Mouse (Mus musculus): ENCODE measurements around the gene Olfr193. TPM values are rescaled to one million over a fixed set of nuclear protein-coding genes. Genes with fewer than 3 reads are reported as not detected.
"Not testable (repeated sequence)": the region's sequence is repeated elsewhere in the genome, so short reads cannot be mapped to it uniquely, and the experiment has no call there.

Gene Olfr193
- not detected in 2 replicates for polyA plus RNA-seq (2016; fragmentation: Nextera tagmentation; extraction: Ambion mirVana)

DNA sequence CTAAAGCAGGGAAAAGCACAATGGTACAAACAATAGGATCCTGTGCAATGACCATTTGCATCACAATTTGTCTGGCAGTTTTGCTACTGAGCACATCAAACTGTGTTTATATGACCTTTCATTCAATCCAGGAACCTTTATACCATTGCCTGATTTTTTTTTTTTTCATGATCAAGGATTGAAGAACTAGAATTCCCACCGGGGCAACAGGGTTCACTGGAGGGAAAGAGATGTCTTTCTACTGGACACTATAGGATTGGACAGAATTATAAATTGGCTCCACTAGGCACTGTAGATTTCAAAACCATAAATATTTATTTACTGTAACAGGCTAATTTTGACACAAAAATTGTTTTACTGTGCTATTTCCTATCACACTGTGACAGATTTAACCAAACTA is at the start of gene Olfr193:
Gene Olfr193, minus strand, starts transcription at position 101 of the 400 bp plus-strand sequence.
- H3K4me3 ChIP-seq, result no peak within 1 kb of the TSS
- 89% methylated on average over 1 of the region's 1 CpGs for WGBS
- no peaks in the 10 kb centered on the region for H3K36me3 ChIP-seq
- H3K27ac ChIP-seq (replicated peaks), result no peak within 1 kb of the TSS
- no peaks in the 10 kb centered on the region for H3K4me1 ChIP-seq
- H3K9me3 ChIP-seq (replicated peaks), result no peaks in the 10 kb centered on the region
- no peak for DNase-seq (ENCODE audit: low spot score)
- H3K27me3 ChIP-seq (ENCODE audit: low read depth, poor library complexity, severe bottlenecking), result no peaks in the 10 kb centered on the region

DNA sequence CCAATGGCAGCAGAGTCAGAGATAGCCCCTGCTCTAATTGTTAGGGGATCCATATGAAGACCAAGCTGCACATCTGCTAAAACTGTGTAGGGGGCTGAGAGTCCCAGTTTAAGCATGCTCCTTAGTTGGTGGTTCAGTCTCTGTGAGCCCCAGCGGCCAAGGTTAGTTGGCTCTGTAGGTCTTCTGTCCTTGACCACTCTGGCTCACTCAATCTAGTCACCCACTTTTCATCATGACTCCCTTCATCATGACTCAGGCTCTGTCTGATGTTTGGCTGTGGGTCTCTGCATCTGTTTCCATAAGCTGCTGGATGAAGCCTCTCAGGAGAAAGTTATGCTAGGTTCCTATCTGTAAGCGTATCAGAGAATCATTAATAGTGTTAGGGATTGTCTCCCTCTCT is 40.3 kb upstream of the Olfr193 start:
- no peaks in the 10 kb centered on the region for H3K36me3 ChIP-seq
- no peak for DNase-seq (ENCODE audit: low spot score)

DNA sequence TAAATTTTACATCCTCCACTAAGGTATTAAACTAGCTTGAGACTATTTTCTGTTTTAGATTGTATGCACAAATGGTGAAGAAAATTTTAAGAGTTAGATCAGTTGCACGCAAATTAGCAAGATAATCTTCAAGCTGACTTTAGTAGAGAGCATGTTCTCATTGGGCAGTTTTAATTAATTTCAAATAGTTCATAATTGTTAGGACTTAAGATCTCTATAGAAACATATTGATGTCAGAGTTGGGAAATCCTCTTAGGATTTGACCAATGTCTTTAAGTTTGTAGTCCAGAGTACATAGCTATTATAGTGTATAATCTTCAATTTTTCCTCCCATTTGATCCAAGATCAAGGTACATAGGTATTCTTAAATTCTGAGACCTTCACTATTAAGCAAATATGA is 35.1 kb upstream of the Olfr193 start, which contains the start of gene Olfr195:
Gene Olfr195, plus strand, starts transcription at position 301 of the 400 bp plus-strand sequence.
- no peaks in the 10 kb centered on the region for H3K27me3 ChIP-seq (ENCODE audit: low read depth, poor library complexity, severe bottlenecking)
- no peak within 1 kb of the TSS for H3K4me3 ChIP-seq
- no peak within 1 kb of the TSS for H3K27ac ChIP-seq (replicated peaks)
- no peak for DNase-seq (ENCODE audit: low spot score)
- no peaks in the 10 kb centered on the region for H3K4me1 ChIP-seq
- no peaks in the 10 kb centered on the region for H3K36me3 ChIP-seq
- WGBS, result 89% methylated on average over 1 of the region's 1 CpGs
- no peaks in the 10 kb centered on the region for H3K9me3 ChIP-seq (replicated peaks)

More for the DNA sequence above, 40.3 kb upstream of the Olfr193 start:
- H3K4me1 ChIP-seq, result no peaks in the 10 kb centered on the region
- H3K9me3 ChIP-seq (replicated peaks), result no peaks in the 10 kb centered on the region
- H3K27me3 ChIP-seq (ENCODE audit: low read depth, poor library complexity, severe bottlenecking), result no peaks in the 10 kb centered on the region
- H3K4me3 ChIP-seq, result no peak overlapping the region
- 86% methylated on average over 2 of the region's 2 CpGs for WGBS
- no peak overlapping the region for H3K27ac ChIP-seq (replicated peaks)

- no peak for DNase-seq (ENCODE audit: low spot score)
Observed at GRCm38 (mm10) chr16:59141105-59141504, 29.4 kb upstream of the Olfr193 start.

DNA sequence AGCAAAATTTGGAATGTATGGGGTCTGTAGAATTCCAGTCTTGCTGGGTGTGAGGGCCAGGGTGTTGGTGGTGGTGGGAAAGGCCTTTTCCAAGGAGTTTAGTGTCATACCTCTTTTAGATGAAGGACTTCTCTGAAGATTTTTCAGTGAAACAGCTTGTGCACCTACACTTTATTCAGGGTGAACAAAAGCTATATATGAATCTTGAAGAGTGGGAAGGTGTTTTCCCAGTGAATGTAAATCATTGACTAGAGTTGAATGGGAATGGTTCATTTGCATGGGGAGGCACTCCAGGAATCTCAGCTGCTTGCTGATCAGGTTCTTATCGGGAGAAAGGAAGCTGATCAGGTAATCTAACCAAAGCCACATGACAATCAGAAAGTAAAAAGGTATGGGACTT is 19.1 kb upstream of the Olfr193 start:
- no peaks in the 10 kb centered on the region for H3K27me3 ChIP-seq (ENCODE audit: low read depth, poor library complexity, severe bottlenecking)
- no peaks in the 10 kb centered on the region for H3K36me3 ChIP-seq
- peaks cover 13% of the 10 kb centered on the region; the same call in 1 of the 2 replicates for H3K9me3 ChIP-seq (replicated peaks)
- H3K4me1 ChIP-seq, result no peaks in the 10 kb centered on the region
- H3K27ac ChIP-seq (replicated peaks), result no peak overlapping the region
- no peak for DNase-seq (ENCODE audit: low spot score)
- no peak overlapping the region for H3K4me3 ChIP-seq
- 93% methylated on average over 1 of the region's 1 CpGs for WGBS

More at GRCm38 (mm10) chr16:59141105-59141504, 29.4 kb upstream of the Olfr193 start:
- H3K4me3 ChIP-seq, result no peak overlapping the region
- no peaks in the 10 kb centered on the region for H3K36me3 ChIP-seq
- H3K27me3 ChIP-seq (ENCODE audit: low read depth, poor library complexity, severe bottlenecking), result no peaks in the 10 kb centered on the region
- H3K9me3 ChIP-seq (replicated peaks), result no peaks in the 10 kb centered on the region
- no peaks in the 10 kb centered on the region for H3K4me1 ChIP-seq
- no peak overlapping the region for H3K27ac ChIP-seq (replicated peaks)

- Histone ChIP-seq H3K36me3 (no peaks in the 10 kb centered on the region), H3K27ac (replicated peaks) (no peak within 1 kb of the TSS), H3K4me3 (no peak within 1 kb of the TSS)
Observed at GRCm38 (mm10) chr16:59120969-59121368, 9.3 kb upstream of the Olfr193 start, which contains the start of gene Olfr194. Olfr194 (minus strand) TSS chr16:59121069.

GRCm38 (mm10) chr16:59108522-59108921 is 3.2 kb downstream of the Olfr193 start:
- not testable (repeated sequence) for H3K9me3 ChIP-seq (replicated peaks); DNase-seq (ENCODE audit: low spot score)
- WGBS, result 80% methylated on average over 5 of the region's 5 CpGs

More at GRCm38 (mm10) chr16:59120969-59121368, 9.3 kb upstream of the Olfr193 start, which contains the start of gene Olfr194:
- DNase-seq (ENCODE audit: low spot score), result no peak
- Histone ChIP-seq H3K27me3 (ENCODE audit: low read depth, poor library complexity, severe bottlenecking) (no peaks in the 10 kb centered on the region), H3K9me3 (replicated peaks) (no peaks in the 10 kb centered on the region), H3K4me1 (no peaks in the 10 kb centered on the region)

DNA sequence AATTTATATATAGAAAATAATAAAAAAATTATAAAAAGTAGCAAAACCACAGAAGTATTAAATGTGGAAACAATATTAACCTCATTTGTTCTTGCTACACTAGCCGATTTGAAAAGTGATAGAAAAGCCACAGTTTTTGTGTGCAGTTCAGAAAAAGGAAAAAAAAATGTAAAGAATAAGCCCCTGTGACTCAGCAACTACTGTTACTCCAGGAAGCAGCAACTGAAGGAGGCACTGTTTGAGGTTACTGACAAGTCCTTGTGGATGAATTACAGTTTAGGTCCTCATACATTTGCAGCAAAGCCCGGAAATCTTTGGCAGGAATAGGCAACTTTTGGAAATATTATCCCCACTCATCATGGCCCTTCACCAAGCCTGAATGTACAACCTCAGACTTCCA is 6.4 kb downstream of the Olfr193 start:
- no peaks in the 10 kb centered on the region for H3K9me3 ChIP-seq (replicated peaks)
- H3K4me1 ChIP-seq, result no peaks in the 10 kb centered on the region
- H3K27ac ChIP-seq (replicated peaks), result no peak overlapping the region
- H3K27me3 ChIP-seq (ENCODE audit: low read depth, poor library complexity, severe bottlenecking), result no peaks in the 10 kb centered on the region
- DNase-seq (ENCODE audit: low spot score), result no peak
- no peaks in the 10 kb centered on the region for H3K36me3 ChIP-seq
- WGBS, result 86% methylated on average over 2 of the region's 2 CpGs
- no peak overlapping the region for H3K4me3 ChIP-seq

More at GRCm38 (mm10) chr16:59108522-59108921, 3.2 kb downstream of the Olfr193 start:
- H3K36me3 ChIP-seq; H3K27me3 ChIP-seq (ENCODE audit: low read depth, poor library complexity, severe bottlenecking); H3K4me1 ChIP-seq; H3K27ac ChIP-seq (replicated peaks); H3K4me3 ChIP-seq: not testable (repeated sequence)

DNA sequence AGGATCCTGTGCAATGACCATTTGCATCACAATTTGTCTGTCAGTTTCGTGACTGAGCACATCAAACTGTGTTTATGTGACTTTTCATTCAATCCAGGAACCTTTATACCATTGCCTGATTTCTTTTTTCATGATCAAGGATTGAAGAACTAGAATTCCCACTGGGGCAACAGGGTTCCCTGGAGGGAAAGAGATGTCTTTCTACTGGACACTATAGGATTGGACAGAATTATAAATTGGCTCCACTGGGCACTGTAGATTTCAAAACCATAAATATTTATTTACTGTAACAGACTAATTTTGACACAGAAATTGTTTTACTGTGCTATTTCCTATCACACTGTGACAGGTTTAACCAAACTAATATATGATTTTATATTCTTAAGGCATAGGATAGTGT is 22.0 kb downstream of the Olfr193 start, which contains the start of gene Olfr191:
Gene Olfr191, minus strand, starts transcription at position 101 of the 400 bp plus-strand sequence.
- H3K27ac ChIP-seq (replicated peaks); H3K4me3 ChIP-seq; H3K27me3 ChIP-seq (ENCODE audit: low read depth, poor library complexity, severe bottlenecking); DNase-seq (ENCODE audit: low spot score); H3K4me1 ChIP-seq; H3K36me3 ChIP-seq; H3K9me3 ChIP-seq (replicated peaks): not testable (repeated sequence)
- 62% methylated on average over 1 of the region's 1 CpGs for WGBS

- not testable (repeated sequence) for H3K4me3 ChIP-seq; H3K4me1 ChIP-seq; H3K9me3 ChIP-seq (replicated peaks); H3K27me3 ChIP-seq (ENCODE audit: low read depth, poor library complexity, severe bottlenecking); DNase-seq (ENCODE audit: low spot score); H3K36me3 ChIP-seq; H3K27ac ChIP-seq (replicated peaks)
- 84% methylated on average over 2 of the region's 2 CpGs for WGBS
Observed at GRCm38 (mm10) chr16:59081113-59081512, 30.6 kb downstream of the Olfr193 start.

DNA sequence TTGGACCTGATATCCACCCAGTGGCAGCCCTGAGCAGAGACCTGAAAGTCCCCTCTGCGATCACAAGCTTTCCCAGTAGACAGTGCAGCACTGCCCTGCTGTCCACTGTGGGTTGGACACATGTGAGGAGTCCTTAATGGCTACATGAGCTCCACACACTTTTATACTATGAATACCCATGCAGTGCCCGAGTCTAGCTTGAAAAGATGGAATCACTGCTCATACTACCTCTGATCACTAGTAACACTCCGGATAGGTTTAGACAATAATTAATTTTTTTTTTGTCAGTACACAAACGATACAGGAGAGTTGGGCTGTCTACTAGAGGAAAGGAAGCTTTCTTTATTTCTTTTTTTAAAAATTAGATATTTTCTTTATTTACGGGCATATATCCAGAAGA is 33.8 kb downstream of the Olfr193 start, which contains the start of gene Olfr190:
Gene Olfr190, minus strand, starts transcription at position 101 of the 400 bp plus-strand sequence.
- WGBS, result 88% methylated on average over 5 of the region's 5 CpGs

GRCm38 (mm10) chr16:59073520-59073919 is 38.2 kb downstream of the Olfr193 start:
- Histone ChIP-seq H3K4me1 (no peaks in the 10 kb centered on the region), H3K27me3 (ENCODE audit: low read depth, poor library complexity, severe bottlenecking) (no peaks in the 10 kb centered on the region)
- no peak for DNase-seq (ENCODE audit: low spot score)

More for the DNA sequence above, 33.8 kb downstream of the Olfr193 start, which contains the start of gene Olfr190:
- Histone ChIP-seq H3K4me3 (no peak within 1 kb of the TSS), H3K27ac (replicated peaks) (no peak within 1 kb of the TSS), H3K9me3 (replicated peaks) (no peaks in the 10 kb centered on the region), H3K27me3 (ENCODE audit: low read depth, poor library complexity, severe bottlenecking) (no peaks in the 10 kb centered on the region), H3K36me3 (no peaks in the 10 kb centered on the region), H3K4me1 (no peaks in the 10 kb centered on the region)
- no peak for DNase-seq (ENCODE audit: low spot score)

GRCm38 (mm10) chr16:59071755-59072154 is 39.9 kb downstream of the Olfr193 start:
- H3K27me3 ChIP-seq (ENCODE audit: low read depth, poor library complexity, severe bottlenecking), result no peaks in the 10 kb centered on the region

More at GRCm38 (mm10) chr16:59073520-59073919, 38.2 kb downstream of the Olfr193 start:
- Histone ChIP-seq H3K27ac (replicated peaks) (no peak overlapping the region), H3K9me3 (replicated peaks) (no peaks in the 10 kb centered on the region), H3K36me3 (no peaks in the 10 kb centered on the region), H3K4me3 (no peak overlapping the region)
- WGBS, result 93% methylated on average over 1 of the region's 1 CpGs

More at GRCm38 (mm10) chr16:59071755-59072154, 39.9 kb downstream of the Olfr193 start:
- no peak for DNase-seq (ENCODE audit: low spot score)
- Histone ChIP-seq H3K4me1 (no peaks in the 10 kb centered on the region), H3K36me3 (no peaks in the 10 kb centered on the region), H3K4me3 (no peak overlapping the region), H3K9me3 (replicated peaks) (no peaks in the 10 kb centered on the region), H3K27ac (replicated peaks) (no peak overlapping the region)
